Mouse (Mus musculus) WW6 (cell line): ENCODE measurements around the gene Sptlc3.

Source experiments
- DNase-seq: peaks from one replicate; pipeline ENCODE4 v3.0.0-alpha.2; 2013; ENCODE audit warnings: low read depth, low spot score

The Sptlc3 gene

GRCm38 (mm10) chr2:139634506-139634905 lies 140.8 kb downstream of the Sptlc3 start:
- no peak for DNase-seq

- DNase-seq: no peak
These were observed 144.1 kb downstream of the Sptlc3 start for GRCm38 (mm10) chr2:139637861-139638260.

- DNase-seq: no peak
These were observed 148.2 kb downstream of the Sptlc3 start for GRCm38 (mm10) chr2:139641757-139642385.

DNA sequence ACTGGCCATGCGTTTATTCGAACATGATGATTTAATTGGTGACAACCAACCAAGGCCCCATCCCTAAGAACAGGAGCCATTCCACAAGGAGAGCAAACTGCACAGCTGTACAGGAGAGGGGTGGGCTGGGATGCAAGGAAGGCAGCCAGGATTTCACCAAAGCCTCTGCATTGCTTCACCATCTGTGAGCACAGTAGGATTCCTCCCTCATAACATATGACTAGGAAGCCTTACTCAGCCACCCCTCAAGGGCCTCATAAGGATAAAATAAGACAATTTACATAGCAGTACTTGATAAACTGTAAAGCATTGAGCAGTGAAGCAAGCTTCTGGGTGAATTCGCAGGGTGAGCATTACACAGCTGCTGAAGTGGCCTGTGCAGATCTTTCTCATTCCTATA lies 155.8 kb downstream of the Sptlc3 start:
- no peak for DNase-seq

GRCm38 (mm10) chr2:139656750-139657149 lies 163.0 kb downstream of the Sptlc3 start:
- no peak for DNase-seq

DNA sequence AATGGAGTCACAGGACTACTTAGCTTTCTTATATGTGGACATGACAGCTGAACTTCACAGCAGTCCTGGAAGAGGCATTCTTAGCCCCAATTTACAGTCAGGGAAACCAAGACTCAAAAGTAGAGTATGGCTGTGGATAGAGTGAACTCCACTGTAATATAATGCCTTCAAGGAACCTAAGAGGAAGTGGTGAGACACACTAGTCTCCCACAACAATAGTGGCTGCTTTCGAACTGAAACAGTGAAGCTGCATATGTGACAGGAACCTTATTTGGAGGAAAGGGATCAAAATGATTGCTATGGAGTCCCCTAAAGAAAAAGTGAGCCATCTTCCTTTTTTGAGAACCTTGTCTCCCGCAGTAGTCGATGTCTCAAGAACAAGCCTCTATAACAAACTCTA lies 178.1 kb downstream of the Sptlc3 start:
- no peak for DNase-seq

DNA sequence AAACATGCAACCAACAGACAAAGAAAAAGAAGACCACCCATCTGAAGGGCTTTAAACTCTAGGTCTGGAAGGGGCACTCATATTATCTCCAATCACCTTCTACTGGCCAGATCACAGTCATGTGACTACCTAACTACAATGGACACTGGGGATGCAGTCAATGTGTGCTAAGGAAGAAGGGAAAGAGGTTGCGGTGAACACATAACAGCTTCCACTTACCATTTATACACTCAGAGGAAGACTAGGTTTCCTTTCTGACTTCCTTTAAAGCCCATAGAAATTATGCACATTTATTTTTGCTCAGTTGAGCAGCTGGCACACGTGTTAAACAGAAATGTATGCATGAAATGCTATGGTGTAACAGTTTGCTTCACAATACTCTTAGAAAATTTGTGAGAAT lies 178.7 kb downstream of the Sptlc3 start:
- no peak for DNase-seq

DNA sequence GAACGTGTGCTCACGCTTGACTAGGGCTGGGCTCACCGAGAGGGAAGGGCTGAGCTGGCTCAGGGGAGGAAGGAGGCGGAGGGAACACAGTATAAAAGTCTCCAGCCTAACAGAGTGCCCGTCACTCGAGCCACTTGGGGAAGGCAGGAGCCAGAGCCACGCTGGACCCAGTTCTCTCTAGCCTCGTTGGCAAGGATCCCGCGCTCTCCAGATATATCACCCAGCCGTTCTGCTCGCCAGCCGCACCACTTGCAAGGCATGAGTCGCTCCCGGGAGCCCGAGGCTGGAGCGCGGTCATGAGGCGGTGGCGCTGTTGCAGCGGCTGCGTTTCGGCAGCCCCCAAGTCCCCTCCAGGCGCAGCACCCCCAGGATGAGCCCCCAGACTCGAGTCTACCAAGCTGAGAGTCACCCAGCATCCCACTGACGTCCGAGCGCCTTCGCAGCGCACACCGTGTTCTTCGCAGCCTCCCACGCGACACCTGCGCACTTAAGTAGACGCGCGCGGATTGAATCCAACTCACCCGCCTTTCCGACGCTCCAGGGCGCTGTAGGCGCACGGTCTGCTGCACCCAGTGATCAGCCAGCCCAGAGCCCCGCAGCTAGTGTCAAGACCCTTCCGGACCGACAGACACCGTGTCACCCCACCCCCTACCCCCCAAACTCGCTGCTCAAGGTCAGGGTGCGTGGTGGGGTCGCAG lies 183.5 kb downstream of the Sptlc3 start:
- peak; percentile 47 for DNase-seq

- peak; percentile 40 for DNase-seq
These were observed 184.1 kb downstream of the Sptlc3 start, which contains the start of gene Ism1 for GRCm38 (mm10) chr2:139677809-139678274. Ism1 (plus strand) TSS chr2:139678178.

- DNase-seq: peak; percentile 74
These were observed 184.8 kb downstream of the Sptlc3 start for GRCm38 (mm10) chr2:139678275-139679140.

DNA sequence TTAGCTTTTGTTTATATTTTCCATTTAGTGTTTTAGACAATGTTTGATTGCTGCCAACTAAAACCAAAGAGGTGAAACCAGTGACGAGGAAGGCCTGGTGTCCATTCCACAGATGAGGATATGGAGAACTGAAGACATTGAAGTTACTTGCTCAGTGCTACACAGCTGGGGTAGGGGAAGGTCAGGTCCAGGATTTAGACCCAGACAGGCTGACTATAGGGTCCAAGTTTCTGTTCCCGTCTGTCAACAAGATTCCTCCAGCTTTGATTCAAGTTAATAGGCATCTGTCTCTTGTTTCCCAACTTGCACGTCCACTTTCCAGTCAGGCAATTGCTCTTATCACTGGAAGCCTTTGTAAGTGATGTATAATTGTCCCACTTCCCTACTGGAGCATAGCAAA lies 188.8 kb downstream of the Sptlc3 start:
- no peak for DNase-seq
